Mouse (Mus musculus) MEL (cell line): ENCODE measurements at regions not wholly inside any gene's neighbourhood (a gene's known extent, or its start where the extent isn't known, plus 50 kb on each side); places are given as distances from the start of the nearest gene placed in this dataset.

Experiments
- DNase-seq: peaks from one replicate; pipeline ENCODE4 v3.0.0; 2011; ENCODE audit warnings: low read depth, low spot score
- H3K27ac ChIP-seq: 2 replicates; pipeline ENCODE4 v1.5.1; 2012; ENCODE audit warnings: low read depth, mild to moderate bottlenecking, control low read depth, low read length, moderate library complexity; ENCODE audit not compliant: control insufficient read depth
- H3K27me3 ChIP-seq, 2 experiments: fragments of 150-350 bp in 1 of 2; sonication (generic) in 1 of 2; 2 replicates each; pipeline ENCODE4 v1.6.1; 2012; ENCODE audit warnings: low read length in 2 of 2, mild to moderate bottlenecking in 2 of 2, improper control_type of control experiment in 1 of 2, moderate library complexity in 1 of 2; ENCODE audit not compliant: insufficient read depth in 2 of 2, control insufficient read depth in 1 of 2
- H3K36me3 ChIP-seq, 2 experiments: 2 replicates each; pipeline ENCODE4 v1.6.1; 2012 to 2014; ENCODE audit warnings: low read length in 2 of 2, improper control_type of control experiment in 1 of 2, inconsistent platforms in 1 of 2, mild to moderate bottlenecking in 1 of 2; ENCODE audit not compliant: insufficient read depth in 2 of 2, control insufficient read depth in 1 of 2
- H3K4me1 ChIP-seq, 2 experiments: fragments of 150-350 bp in 1 of 2; sonication (generic) in 1 of 2; 2 replicates each; pipeline ENCODE4 v1.6.1; 2012; ENCODE audit warnings: low read length in 2 of 2, improper control_type of control experiment in 1 of 2, mild to moderate bottlenecking in 1 of 2; ENCODE audit not compliant: insufficient read depth in 2 of 2, control insufficient read depth in 1 of 2
- H3K4me3 ChIP-seq, 2 experiments: fragments of 150-350 bp in 1 of 2; sonication (generic) in 1 of 2; 2 replicates each; pipeline ENCODE4 v1.5.1; 2012; ENCODE audit warnings: low read depth in 2 of 2, low read length in 2 of 2, mild to moderate bottlenecking in 2 of 2, moderate library complexity in 2 of 2, control low read depth in 1 of 2, improper control_type of control experiment in 1 of 2; ENCODE audit not compliant: control insufficient read depth in 1 of 2, insufficient read depth in 1 of 2
- H3K79me2 ChIP-seq: 2 replicates; pipeline ENCODE4 v1.6.1; 2012; ENCODE audit warnings: mild to moderate bottlenecking, low read length, moderate library complexity; ENCODE audit not compliant: control insufficient read depth, poor library complexity, insufficient read depth
- H3K9ac ChIP-seq: 2 replicates; pipeline ENCODE4 v1.6.1; 2012; ENCODE audit warnings: low read depth, mild to moderate bottlenecking, control low read depth, low read length, moderate library complexity; ENCODE audit not compliant: control insufficient read depth, poor library complexity, severe bottlenecking
- H3K9me3 ChIP-seq: fragments of 150-350 bp; sonication (generic); replicated peaks from 2 replicates; pipeline ENCODE4 v1.6.1; 2012; ENCODE audit warnings: mild to moderate bottlenecking, low read length, improper control_type of control experiment, moderate library complexity; ENCODE audit not compliant: insufficient read depth
- BHLHE40 ChIP-seq: IDR thresholded peaks from 2 replicates; pipeline ENCODE4 v1.6.1; 2012; ENCODE audit warnings: low read depth, mild to moderate bottlenecking, inconsistent platforms, low read length, improper control_type of control experiment, borderline replicate concordance
- CHD1 ChIP-seq: IDR thresholded peaks from 2 replicates; pipeline ENCODE4 v1.6.1; 2012; ENCODE audit warnings: low read depth, mild to moderate bottlenecking, inconsistent platforms, low read length, improper control_type of control experiment
- CTCF ChIP-seq, 3 experiments: IDR thresholded peaks in 2 of 3; conservative IDR thresholded peaks in 1 of 3; 2 replicates each; pipeline ENCODE4 v1.5.1; 2011 to 2012; ENCODE audit warnings: low read length in 3 of 3, low read depth in 2 of 3, mild to moderate bottlenecking in 2 of 3, improper control_type of control experiment in 1 of 3, inconsistent platforms in 1 of 3, mixed read lengths in 1 of 3, moderate library complexity in 1 of 3; ENCODE audit not compliant: control insufficient read depth in 1 of 3, insufficient read depth in 1 of 3, poor library complexity in 1 of 3, severe bottlenecking in 1 of 3
- E2F4 ChIP-seq: IDR thresholded peaks from 2 replicates; pipeline ENCODE4 v1.6.1; 2011; ENCODE audit warnings: low read depth, low read length, improper control_type of control experiment, borderline replicate concordance
- ELF1 ChIP-seq: IDR thresholded peaks from 2 replicates; pipeline ENCODE4 v1.6.1; 2014; ENCODE audit warnings: low read depth, mild to moderate bottlenecking, inconsistent platforms, low read length, improper control_type of control experiment, moderate library complexity
- EP300 ChIP-seq, 2 experiments: IDR thresholded peaks; 2 replicates each; pipeline ENCODE4 v1.6.1; 2011; ENCODE audit warnings: improper control_type of control experiment in 2 of 2, low read length in 2 of 2, low read depth in 1 of 2, mild to moderate bottlenecking in 1 of 2
- ETS1 ChIP-seq: IDR thresholded peaks from 2 replicates; pipeline ENCODE4 v1.6.1; 2012; ENCODE audit warnings: low read depth, mild to moderate bottlenecking, inconsistent platforms, low read length, improper control_type of control experiment, moderate library complexity
- GABPA ChIP-seq: IDR thresholded peaks from 2 replicates; pipeline ENCODE4 v1.6.1; 2012; ENCODE audit warnings: low read depth, mild to moderate bottlenecking, inconsistent platforms, low read length, improper control_type of control experiment, moderate library complexity
- GATA1 ChIP-seq: IDR thresholded peaks from 2 replicates; pipeline ENCODE4 v1.6.1; 2011; ENCODE audit warnings: low read depth, low read length, improper control_type of control experiment
- JUND ChIP-seq: IDR thresholded peaks from 2 replicates; pipeline ENCODE4 v1.6.1; 2011; ENCODE audit warnings: low read depth, mild to moderate bottlenecking, improper control_type of control experiment, low read length
- MAX ChIP-seq: IDR thresholded peaks from 2 replicates; pipeline ENCODE4 v1.6.1; 2011; ENCODE audit warnings: low read length, improper control_type of control experiment
- MEF2A ChIP-seq: IDR thresholded peaks from 2 replicates; pipeline ENCODE4 v1.6.1; 2014; ENCODE audit warnings: low read depth, mild to moderate bottlenecking, inconsistent platforms, low read length, improper control_type of control experiment; ENCODE audit not compliant: poor library complexity, insufficient replicate concordance, severe bottlenecking; ENCODE audit errors: extremely low read depth
- MXI1 ChIP-seq: IDR thresholded peaks from 2 replicates; pipeline ENCODE4 v1.6.1; 2011; ENCODE audit warnings: mild to moderate bottlenecking, low read depth, low read length, improper control_type of control experiment
- MYB ChIP-seq: IDR thresholded peaks from 2 replicates; pipeline ENCODE4 v1.6.1; 2011; ENCODE audit warnings: mild to moderate bottlenecking, low read depth, low read length, improper control_type of control experiment
- MYC ChIP-seq: IDR thresholded peaks from 2 replicates; pipeline ENCODE4 v1.6.1; 2011; ENCODE audit warnings: low read depth, mild to moderate bottlenecking, low read length, improper control_type of control experiment, moderate library complexity
- NELFE ChIP-seq: IDR thresholded peaks from 2 replicates; pipeline ENCODE4 v1.6.1; 2011; ENCODE audit warnings: low read depth, low read length, improper control_type of control experiment
- NRF1 ChIP-seq: IDR thresholded peaks from 2 replicates; pipeline ENCODE4 v1.6.1; 2014; ENCODE audit warnings: low read depth, mild to moderate bottlenecking, inconsistent platforms, low read length, improper control_type of control experiment, moderate library complexity; ENCODE audit not compliant: poor library complexity, insufficient read depth, severe bottlenecking
- POLR2A ChIP-seq, 2 experiments: IDR thresholded peaks; 2 replicates each; pipeline ENCODE4 v1.6.1; 2011 to 2012; ENCODE audit warnings: low read length in 2 of 2, mild to moderate bottlenecking in 2 of 2, control low read depth in 1 of 2, improper control_type of control experiment in 1 of 2, low read depth in 1 of 2, moderate library complexity in 1 of 2; ENCODE audit not compliant: control insufficient read depth in 1 of 2, insufficient read depth in 1 of 2, poor library complexity in 1 of 2
- POLR2AphosphoS2 ChIP-seq: IDR thresholded peaks from 2 replicates; pipeline ENCODE4 v1.6.1; 2011; ENCODE audit warnings: low read length, improper control_type of control experiment
- POLR2AphosphoS5 ChIP-seq: IDR thresholded peaks from 2 replicates; pipeline ENCODE4 v1.6.1; 2012; ENCODE audit warnings: low read depth, borderline replicate concordance, mild to moderate bottlenecking, inconsistent platforms, low read length, moderate library complexity, mixed read lengths
- RAD21 ChIP-seq: IDR thresholded peaks from 2 replicates; pipeline ENCODE4 v1.6.1; 2011; ENCODE audit warnings: mild to moderate bottlenecking, low read depth, low read length, improper control_type of control experiment
- RCOR1 ChIP-seq: IDR thresholded peaks from 2 replicates; pipeline ENCODE4 v1.6.1; 2012; ENCODE audit warnings: low read depth, mild to moderate bottlenecking, inconsistent platforms, low read length, improper control_type of control experiment
- SMC3 ChIP-seq: IDR thresholded peaks from 2 replicates; pipeline ENCODE4 v1.6.1; 2011; ENCODE audit warnings: low read depth, low read length, improper control_type of control experiment
- TAL1 ChIP-seq: IDR thresholded peaks from 2 replicates; pipeline ENCODE4 v1.6.1; 2012; ENCODE audit warnings: mild to moderate bottlenecking, inconsistent platforms, low read length, moderate library complexity, mixed read lengths
- TBP ChIP-seq: IDR thresholded peaks from 2 replicates; pipeline ENCODE4 v1.8.0; 2011; ENCODE audit warnings: low read depth, low read length, improper control_type of control experiment
- TCF12 ChIP-seq: IDR thresholded peaks from 2 replicates; pipeline ENCODE4 v1.6.1; 2014; ENCODE audit warnings: low read depth, mild to moderate bottlenecking, inconsistent platforms, low read length, improper control_type of control experiment, moderate library complexity
- UBTF ChIP-seq: IDR thresholded peaks from 2 replicates; pipeline ENCODE4 v1.6.1; 2012; ENCODE audit warnings: low read depth, mild to moderate bottlenecking, inconsistent platforms, low read length, improper control_type of control experiment, moderate library complexity, borderline replicate concordance; ENCODE audit not compliant: insufficient read depth
- USF1 ChIP-seq: IDR thresholded peaks from 2 replicates; pipeline ENCODE4 v1.6.1; 2014; ENCODE audit warnings: low read depth, mild to moderate bottlenecking, inconsistent platforms, low read length, improper control_type of control experiment, moderate library complexity
- USF2 ChIP-seq, 2 experiments: IDR thresholded peaks; 2 replicates each; pipeline ENCODE4 v1.6.1; 2011 to 2012; ENCODE audit warnings: improper control_type of control experiment in 2 of 2, low read length in 2 of 2, borderline replicate concordance in 1 of 2, inconsistent platforms in 1 of 2, low read depth in 1 of 2, mild to moderate bottlenecking in 1 of 2; ENCODE audit not compliant: insufficient read depth in 1 of 2
- ZC3H11A ChIP-seq: IDR thresholded peaks from 2 replicates; pipeline ENCODE4 v1.6.1; 2012; ENCODE audit warnings: low read depth, mild to moderate bottlenecking, inconsistent platforms, low read length, improper control_type of control experiment

DNA sequence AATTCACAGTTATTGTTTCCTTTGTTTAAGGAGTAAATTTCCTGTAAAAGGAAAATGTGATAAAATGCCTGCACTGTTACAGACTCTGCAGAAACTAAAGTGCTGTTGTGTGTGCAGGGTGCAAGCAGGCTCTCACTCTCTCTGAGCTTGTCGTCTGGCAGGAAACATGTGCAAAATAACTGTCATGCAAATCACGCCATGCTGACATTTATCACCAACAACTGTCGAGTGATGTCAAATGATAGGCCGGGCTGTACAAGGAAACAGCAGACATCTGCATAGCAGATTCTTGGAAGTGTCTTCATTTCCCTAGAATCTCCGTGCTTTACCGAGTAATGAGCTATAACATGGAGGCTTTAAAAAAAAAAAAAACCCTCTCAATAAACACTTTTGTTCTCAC is 271.6 kb upstream of the Got2 start:
- TF ChIP-seq ETS1 (peak; percentile 36; the same call in 1 of the 2 replicates), CHD1 (no peak), NRF1 (no peak)
- H3K9ac ChIP-seq, result no peak overlapping the region
- no peaks in the 10 kb centered on the region; the same call in 1 of the 2 replicates for H3K79me2 ChIP-seq

DNA sequence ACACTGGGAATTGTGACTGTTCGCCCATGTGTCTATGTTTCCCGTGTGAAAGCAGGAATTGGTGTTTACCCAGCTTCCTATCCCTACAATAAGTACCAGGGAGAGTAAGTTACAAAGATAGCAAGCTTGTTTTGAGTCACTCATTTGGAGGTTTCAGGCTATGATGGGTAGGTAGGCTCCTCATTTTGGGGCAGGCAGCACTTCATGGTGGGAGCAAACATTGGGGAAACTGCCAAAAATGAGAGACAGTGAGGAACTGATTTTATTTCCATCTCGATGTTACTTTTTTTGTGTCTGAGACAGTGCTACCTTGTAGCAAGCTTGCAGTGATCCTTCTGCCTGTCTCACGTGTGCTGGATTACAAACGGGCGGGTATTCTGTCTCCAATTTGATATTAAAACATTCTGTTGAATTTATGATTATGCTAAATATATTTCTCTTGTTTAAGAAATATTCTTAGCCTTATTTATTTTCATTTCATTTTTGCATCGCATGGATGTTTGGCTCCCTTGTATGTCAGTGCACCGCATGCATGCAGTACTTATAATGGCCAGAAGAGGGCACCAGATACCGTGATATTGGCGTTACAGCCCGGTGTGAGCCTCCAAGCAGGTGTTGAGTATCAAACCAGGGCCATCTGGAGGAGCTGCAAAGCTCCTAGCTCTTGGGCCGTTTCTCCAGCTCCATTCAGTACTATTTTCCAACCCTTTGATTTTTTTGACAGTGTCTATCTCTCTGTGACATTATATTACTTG is 264.3 kb upstream of the Got2 start:
- Histone ChIP-seq H3K9me3 (no peaks in the 10 kb centered on the region), H3K79me2 (no peaks in the 10 kb centered on the region), H3K4me3 (peak overlapping the region; percentile 58 to 78), H3K36me3 (peaks cover 0 to 7% of the 10 kb centered on the region in 2 experiments; a peak in 2 of 4 replicates), H3K9ac (peak overlapping the region; percentile 34), H3K4me1 (peaks cover 2 to 8% of the 10 kb centered on the region in 2 experiments; a peak in 2 of 4 replicates), H3K27me3 (no peaks in the 10 kb centered on the region), H3K27ac (no peak overlapping the region)
- peak; percentile 82 for DNase-seq
- TF ChIP-seq MXI1, result 0 out of 2 replicates have a peak, but pooled peaks have one; percentile 1
- no peak for TF ChIP-seq ELF1
- TF ChIP-seq ZC3H11A, result peak; percentile 85
- no peak for TF ChIP-seq JUND
- TF ChIP-seq RCOR1, result no peak
- no peak for TF ChIP-seq EP300 (IDR thresholded peaks at IDR 0.05; ENCODE audit: low read depth in 1 of 2, low read length in 2 of 2)
- TF ChIP-seq CHD1, result no peak
- TF ChIP-seq GATA1, result no peak
- TF ChIP-seq POLR2AphosphoS2, result no peak
- no peak for TF ChIP-seq GABPA
- no peak; the same call in 1 of the 2 replicates for TF ChIP-seq BHLHE40
- TF ChIP-seq MAX, result no peak
- TF ChIP-seq POLR2A (IDR thresholded peaks at IDR 0.05; ENCODE audit: control insufficient read depth in 1 of 2, insufficient read depth in 1 of 2, low read depth in 1 of 2, low read length in 2 of 2, poor library complexity in 1 of 2), result no peak
- TF ChIP-seq E2F4, result no peak
- no peak for TF ChIP-seq POLR2AphosphoS5
- TF ChIP-seq CTCF (IDR thresholded peaks at IDR 0.05 in 2 of 3, conservative IDR thresholded peaks at IDR 0.05 in 1 of 3; ENCODE audit: control insufficient read depth in 1 of 3, insufficient read depth in 1 of 3, low read depth in 2 of 3, low read length in 3 of 3, poor library complexity in 1 of 3, severe bottlenecking in 1 of 3), result peak; percentile 78 to 88 (median 88)
- no peak for TF ChIP-seq USF2 (IDR thresholded peaks at IDR 0.05; ENCODE audit: borderline replicate concordance in 1 of 2, insufficient read depth in 1 of 2, low read depth in 1 of 2, low read length in 2 of 2)
- no peak for TF ChIP-seq TAL1
- TF ChIP-seq MYC, result no peak
- no peak for TF ChIP-seq UBTF
- no peak for TF ChIP-seq USF1
- no peak for TF ChIP-seq TBP
- no peak for TF ChIP-seq TCF12
- no peak for TF ChIP-seq NELFE
- peak; percentile 91 for TF ChIP-seq RAD21
- peak; percentile 76 for TF ChIP-seq SMC3
- TF ChIP-seq ETS1, result no peak
- TF ChIP-seq MEF2A, result no peak
- no peak for TF ChIP-seq MYB

More for the DNA sequence above, 271.6 kb upstream of the Got2 start:
- Histone ChIP-seq H3K4me1 (no peaks in the 10 kb centered on the region; a peak in 1 of 4 replicates), H3K36me3 (no peaks in the 10 kb centered on the region; a peak in 1 of 4 replicates), H3K27ac (no peak overlapping the region), H3K9me3 (no peaks in the 10 kb centered on the region), H3K4me3 (no peak overlapping the region), H3K27me3 (no peaks in the 10 kb centered on the region)
- no peak for DNase-seq
